Mouse (Mus musculus) embryo, embryonic 11.5 days (tissue): ENCODE data around the gene Rph3al.

ENCODE experiments used
- DNase-seq: peaks from one replicate; pipeline ENCODE4 v3.0.0-alpha.2; 2012; ENCODE audit warnings: low read depth, low spot score

The Rph3al gene

DNA sequence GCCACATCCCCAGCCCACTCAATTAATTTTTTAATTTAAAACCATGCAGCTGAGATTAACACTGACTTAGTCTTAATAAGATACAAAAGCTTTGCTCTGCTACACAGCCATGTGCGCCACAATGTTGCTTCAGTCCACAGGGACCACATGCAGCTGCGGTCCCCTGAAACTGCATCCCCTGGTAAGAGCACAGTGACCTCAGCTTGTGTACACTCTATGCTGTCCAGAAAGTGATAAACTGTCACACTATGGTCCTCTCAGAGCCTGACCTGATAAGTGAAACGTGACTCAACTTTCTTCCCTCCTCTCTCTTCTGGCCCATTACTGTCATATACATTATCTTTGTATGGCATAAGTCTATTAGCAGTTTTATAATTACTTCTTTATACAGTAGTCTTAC lies 12.2 kb upstream of the Rph3al start:
- no peak for DNase-seq

DNA sequence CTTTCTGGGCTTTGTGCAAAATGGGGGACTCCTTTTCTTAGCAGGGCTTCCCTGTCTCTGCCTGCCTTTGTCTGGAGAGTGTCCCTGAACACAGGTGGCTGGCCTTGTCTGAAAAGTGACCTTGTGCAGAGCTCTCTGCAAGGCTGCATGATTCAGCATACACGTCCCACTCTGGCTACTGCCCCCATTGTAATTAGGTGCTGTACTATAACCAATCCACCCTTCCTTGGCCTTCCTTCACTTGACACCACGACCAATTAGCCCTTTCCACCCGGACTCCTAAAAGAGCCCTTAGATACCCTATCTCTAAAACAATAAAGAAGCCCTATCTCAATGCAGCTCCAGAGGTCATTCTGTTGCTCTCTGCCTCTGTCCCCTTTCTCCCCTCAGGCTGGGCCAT lies 10.6 kb upstream of the Rph3al start:
- no peak for DNase-seq

DNA sequence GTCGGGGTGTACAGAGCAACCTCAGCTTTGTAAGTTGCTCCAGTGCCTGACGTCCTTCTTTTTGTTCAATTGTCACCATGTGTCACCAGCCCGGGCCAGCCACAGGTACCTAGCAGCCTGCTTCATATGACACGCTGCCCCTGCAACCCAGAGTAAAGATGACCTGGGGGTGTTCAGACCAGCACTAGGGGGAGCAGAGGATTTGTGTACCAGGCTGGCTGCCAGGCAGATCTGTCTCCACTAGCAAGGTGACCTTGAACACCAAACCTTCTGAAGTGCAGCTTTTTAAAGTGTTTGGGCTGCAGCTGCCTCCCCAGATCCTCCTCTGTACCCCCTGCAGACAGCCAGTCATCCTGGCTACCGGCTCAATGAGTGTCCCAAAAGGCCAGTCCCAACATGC lies 9.0 kb upstream of the Rph3al start:
- DNase-seq, result no peak

DNA sequence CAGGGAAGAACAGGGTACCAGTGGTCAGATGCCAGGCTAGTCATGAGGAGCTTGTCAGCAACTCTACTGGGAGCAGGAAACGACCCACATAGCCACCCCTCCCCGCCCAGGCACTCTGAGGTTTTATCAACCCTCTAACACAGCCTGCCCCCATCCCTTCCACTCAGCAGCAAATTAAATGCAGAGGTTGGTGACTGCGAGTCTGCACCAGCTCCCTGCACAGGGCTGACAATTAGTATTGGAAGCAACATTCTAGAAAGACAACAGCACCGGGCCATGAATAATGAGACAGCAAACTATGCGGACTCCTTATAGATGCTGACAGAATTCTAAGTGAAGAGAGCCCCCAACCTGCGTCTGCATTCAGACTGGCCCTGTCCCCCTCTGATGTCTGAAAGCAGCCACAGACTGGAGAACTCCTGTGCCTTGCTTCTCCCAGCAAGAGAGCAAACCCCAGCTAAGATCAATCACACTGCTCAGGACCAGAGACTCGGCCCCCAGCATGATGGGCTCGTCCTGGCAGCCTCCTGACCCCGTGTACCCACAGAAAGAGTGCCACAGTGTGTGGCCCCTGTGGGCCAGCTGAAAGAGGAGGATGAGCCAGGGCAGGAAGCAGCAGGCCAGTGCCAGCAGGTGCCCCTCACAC lies 7.7 kb upstream of the Rph3al start:
- no peak for DNase-seq

DNA sequence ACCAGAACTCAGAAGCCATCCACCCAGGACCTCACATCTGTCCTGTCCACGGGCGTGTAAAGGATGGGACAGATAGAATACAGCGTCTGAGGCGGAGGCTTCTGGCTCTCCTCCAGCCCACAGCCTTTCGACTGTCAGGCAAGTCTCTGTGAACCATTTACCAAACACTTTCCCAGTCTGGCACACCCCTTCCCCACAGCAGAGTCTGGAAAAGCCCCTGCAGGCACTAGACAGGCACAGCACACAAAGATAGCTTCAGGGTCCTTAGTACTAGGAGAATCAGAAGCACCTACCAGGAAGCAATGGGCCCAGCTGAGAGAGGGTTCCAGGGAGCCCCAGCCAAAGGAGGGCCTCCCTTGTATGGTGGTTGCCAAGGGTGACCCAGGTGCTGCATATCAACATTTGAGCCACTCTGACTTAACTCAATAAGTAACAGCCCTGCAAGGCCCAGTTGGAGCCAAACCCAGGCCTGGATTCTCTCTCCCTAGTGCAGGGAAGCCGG lies 808 bp downstream of the Rph3al start:
- DNase-seq, result peak; percentile 30

DNA sequence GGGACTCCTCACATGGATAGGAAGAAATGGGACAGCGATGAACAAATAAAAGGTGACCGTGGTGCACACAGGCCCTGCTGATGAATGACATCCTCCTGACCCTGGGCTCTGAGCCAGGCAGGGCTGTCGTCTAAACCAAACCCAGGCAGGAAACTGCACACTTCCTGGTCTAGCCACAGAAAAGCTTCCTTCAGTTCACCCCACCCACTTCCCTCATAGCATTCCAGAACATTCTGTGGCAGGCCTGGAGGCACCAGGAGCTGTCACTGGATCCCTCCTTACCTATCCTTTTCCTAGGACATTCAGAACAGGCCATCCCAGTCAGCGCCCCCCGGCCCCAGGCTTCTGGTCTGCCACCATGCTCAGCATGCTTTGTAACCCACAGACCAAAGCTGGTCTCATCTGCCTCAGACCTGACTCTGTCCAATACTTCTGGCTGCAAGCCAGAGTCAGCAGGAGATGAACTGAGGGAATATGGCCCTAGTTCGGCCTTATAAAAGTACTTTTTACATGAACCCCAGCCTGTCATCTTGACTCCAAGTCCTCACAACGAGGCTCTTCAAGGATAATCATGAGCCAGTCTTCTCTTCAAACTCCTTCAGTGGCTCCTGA lies 2.3 kb downstream of the Rph3al start:
- DNase-seq, result no peak

DNA sequence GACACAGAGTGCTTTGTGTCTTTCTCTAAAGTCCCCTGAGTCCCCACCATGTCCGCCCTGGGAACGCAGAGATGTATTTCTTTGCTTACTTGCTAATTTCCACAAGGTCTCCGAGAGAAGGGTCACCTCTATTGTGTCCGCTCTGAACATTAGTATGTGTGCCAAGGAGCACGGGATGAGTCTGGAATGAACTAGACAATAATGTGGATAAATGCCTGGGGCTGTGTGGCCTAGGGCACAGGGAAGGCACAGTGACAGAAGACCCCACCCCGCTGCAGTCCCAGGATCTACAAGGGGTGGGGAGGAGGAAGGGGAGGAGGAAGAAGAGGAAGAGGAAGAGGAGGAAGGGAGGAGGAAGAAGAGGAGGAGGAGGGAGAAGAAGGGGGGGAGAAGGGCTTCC lies 3.8 kb downstream of the Rph3al start:
- no peak for DNase-seq

DNA sequence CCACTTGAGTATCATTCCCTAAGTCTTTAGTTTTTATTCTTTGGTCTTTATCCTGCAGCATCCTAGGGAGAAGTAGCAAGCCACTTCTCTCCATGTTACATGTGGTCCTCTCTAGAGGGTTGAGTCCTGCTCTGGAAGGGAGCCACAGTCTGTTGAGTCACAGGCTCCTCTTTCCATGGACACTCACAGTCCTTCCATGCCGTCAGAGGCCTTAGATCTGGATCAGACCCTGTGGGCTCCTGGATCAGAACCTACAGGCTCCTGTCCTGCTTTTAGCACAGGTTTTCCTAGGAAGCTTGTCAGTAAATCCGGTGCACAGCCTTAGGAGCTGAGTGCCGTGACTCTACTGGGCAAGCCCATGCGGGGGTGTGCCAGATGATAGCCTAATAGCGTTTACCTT lies 4.9 kb downstream of the Rph3al start:
- DNase-seq, result no peak

DNA sequence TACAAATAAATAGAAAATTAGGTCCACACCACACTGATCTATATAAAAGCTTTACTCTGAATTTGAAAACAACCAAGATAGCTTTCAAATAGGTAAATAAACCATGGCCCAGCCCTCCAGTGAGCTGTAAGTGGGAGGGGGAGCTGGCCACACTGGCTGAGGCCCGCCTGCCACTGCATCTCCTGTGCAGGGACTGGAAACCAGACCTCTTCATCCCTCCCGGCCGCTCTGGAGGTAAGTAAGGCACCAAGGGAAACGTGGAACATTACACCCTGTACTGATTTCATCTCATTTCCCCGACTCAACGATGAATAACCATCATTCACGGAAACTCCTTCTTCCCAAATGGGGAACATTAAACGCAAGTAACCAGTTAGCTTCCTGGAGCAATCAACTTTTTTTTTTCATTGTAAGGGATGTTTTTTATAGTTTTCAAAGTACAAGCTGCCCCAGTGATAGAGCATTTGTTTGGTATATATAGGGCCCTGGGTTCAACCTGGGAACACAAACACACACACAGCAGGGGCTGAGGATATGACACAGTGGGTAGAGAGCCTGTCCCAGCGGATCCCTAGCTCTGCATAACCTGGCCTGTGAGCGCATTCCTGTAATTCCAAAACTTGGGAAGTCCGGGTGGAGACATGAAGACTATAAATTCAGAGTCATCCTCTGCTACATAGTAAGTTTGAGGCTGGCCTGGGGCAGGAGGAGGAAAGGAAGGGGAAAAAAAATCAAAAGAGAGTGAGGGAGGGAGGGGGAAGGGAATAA lies 7.1 kb downstream of the Rph3al start:
- no peak for DNase-seq

DNA sequence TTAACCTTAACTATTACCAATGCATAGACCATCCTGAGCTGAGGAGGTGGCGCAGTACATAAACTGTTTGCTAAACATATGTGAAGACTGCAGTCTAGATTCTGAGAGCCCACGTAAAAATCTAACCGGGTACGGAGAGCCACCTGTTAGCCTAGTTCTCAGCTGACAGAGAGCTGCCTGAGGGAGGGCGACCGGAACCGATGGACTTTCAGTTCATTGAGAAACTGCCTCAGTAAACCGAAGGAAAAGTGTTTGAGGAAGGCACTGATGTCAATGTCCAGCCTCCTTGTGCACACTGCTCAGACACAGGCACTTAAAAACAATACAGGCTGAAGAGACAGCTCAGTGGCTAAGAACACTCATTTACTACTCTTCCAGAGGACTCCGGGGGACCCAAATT lies 8.0 kb downstream of the Rph3al start:
- DNase-seq, result no peak

DNA sequence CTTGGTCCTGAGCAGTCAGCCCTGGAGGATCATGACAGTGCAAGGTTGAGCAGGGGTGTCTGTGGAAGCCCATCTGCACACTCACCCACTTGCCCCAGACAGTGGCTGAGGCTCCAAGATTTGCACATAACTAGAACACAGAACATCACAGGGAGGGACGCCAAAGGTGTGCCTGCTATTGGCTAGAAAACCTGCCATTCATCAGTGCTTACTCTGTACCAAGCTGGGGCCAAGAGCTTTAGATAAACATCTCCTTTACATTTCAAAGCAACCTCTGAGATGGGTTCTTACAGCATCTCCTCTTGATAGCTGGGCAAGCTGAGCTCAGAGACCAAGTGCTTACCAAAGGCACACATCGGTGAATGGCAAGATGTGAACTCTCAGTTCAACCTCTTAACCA lies 10.3 kb downstream of the Rph3al start:
- no peak for DNase-seq

DNA sequence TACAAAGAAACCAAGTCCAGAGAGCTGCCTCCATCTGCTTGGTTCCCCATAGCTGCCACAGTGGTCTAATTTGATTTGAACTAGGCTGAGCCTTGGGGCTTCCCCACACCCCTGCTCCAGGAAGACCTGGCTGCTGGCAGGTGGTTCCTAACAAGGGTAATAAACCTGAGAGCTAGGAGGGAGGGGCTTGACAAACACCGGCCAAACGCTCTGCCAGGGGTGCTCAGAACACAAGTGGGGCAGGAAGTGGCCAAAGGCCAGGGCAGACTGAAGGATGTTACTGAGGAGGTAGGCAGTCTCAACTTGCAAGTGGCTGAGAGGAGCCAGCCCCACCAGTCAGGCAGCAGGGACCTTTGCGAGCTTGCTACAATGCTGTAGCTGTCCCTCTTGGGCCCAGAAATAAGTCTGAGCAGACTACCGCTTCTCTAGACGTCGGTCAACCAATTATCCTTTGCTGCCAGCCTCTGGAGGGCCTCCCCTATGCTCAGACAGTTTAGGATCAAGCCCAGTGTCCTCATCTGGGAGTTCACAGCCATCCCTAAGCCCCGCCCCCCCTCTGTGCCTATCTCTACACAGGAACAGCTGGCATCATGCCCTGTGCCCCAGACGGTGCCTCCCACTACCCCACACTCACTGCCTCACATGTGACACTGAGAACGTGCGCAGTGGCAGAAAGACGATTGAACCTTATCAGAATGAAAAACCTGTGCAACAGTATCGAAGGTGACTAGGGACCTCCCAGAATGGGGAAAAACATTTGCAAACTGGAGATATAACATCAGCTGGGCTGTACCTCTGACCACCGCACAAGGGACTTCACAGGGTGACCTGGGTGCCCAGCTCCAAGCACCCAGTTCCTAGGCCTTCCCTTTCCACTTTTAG lies 11.6 kb downstream of the Rph3al start:
- DNase-seq, result no peak

DNA sequence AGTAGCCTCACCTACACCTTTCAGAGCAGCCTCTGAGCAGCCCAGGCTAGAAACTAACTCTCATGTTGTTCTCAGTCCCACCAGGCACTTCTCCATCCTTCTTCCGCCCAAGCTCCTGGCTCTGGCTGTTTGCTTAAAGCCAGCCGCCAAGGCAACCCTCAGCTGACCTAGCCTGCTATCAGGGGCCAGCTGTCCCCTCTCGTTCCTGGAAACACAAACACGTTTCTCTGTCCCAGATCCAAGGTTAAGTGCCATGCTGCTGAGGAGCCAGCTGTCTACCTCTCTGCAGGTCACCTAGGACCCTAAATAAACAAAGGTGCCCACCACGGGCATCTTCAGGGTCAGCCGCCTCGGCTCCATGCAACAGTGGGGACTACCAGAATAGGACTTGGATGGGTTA lies 12.4 kb downstream of the Rph3al start:
- no peak for DNase-seq

DNA sequence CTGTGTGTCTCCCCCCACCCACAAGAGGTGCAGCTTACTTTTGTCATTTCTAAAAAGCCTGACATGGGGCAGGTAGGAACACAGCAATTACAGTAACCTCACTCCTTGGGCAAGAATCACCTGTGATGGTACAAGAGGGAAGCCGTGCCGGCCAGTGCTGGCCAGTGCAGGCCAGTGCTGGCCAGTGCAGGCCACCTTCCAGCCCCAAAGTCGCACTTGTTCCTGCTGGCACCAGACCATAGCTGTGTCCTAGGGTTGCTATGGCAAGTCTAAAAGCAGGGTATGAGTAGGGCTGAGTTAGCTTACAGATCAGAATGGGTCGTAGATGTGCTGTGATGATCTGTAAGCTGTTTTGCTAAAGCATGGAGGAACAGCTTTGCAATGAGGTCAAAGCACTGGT lies 15.5 kb downstream of the Rph3al start:
- no peak for DNase-seq

DNA sequence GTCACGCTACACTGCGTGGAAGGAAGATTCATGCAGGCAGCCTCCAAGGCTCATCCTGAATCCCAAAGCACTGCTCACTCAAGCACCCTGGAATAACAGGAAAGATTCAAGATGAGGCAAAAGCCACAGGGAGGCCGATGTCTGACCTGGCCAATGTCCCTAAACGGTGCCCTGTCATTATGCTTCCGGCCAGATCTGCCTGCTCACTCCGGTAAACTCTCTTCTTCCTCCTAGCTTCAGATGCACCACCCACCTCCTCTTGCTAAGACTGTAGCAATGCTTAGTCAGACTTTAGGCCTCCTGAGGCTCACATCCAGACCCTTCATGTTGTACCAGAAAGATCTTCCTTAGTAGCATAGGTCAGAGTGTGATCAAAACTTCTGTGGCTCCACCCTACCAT lies 19.1 kb downstream of the Rph3al start:
- DNase-seq, result no peak

DNA sequence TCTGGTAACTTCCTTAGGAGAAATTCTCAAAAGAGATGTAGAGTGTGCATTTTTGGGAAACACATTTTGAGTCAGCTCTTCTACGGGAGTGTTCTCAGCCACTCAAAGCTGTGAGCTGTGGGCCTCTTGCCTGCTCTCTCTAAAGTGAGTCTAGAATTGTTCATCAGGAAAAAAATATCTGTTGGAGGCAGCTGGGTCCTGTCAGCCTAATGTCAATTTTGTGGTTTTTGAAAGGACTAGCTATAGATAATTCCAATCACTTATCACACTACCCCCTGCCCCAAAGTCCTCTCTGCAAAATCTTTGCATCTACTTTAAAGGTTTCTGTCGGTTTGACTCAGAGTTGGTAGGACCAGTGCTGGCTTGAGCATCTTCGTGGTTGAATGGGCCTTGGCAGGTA lies 20.9 kb downstream of the Rph3al start:
- DNase-seq, result no peak

DNA sequence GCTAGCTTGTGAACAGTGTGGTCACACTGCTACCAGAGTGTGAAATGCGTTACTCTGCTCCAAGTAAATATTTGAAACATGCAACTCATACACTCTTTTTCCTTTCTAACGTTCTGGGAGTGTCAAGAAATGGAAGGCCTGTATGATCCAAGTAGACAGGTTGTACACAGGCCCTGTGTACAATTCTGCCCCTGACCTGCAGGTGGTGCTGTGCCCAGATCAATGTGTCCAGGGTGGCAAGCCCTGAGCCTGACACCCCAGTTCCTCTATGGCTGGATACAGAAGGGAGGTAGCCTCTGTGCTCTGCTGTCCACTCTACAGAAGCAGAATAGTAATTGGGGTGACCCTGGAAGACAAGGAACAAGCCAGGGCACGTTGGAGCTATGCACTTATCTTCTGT lies 24.3 kb downstream of the Rph3al start:
- DNase-seq, result no peak

DNA sequence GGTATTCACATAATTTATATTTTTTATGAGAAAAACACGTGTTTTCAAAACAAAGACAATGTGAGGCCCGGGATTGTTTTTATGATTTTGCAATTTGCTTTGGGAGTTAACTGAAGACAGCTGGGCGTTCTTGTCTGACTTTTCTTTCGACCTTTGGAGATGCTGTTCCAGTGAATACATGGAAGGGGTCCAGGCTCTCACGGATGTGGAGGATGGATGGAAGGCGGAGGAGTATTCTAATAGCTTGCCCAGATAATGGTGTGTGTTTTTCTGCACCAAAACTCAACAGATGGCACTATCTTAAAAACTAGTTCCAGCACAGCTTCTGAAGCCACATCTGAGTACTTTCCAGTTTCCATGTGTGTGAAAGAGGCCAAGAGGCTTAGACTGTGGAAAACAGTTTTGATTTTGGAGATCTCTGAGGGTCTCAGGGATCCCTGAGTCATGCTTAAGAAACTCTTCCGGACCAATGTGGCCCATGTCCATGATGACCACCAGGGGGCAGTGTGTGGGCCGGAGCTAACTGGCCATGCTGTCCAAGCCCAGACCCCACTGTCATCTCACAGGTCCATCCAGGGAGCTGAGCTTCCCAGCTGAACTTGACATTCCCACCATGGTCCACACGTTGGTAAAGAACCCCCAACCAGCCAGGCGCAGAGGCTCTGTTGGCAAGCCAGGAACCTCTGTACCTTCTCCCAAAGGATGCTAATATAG lies 25.1 kb downstream of the Rph3al start:
- peak; percentile 50 for DNase-seq

DNA sequence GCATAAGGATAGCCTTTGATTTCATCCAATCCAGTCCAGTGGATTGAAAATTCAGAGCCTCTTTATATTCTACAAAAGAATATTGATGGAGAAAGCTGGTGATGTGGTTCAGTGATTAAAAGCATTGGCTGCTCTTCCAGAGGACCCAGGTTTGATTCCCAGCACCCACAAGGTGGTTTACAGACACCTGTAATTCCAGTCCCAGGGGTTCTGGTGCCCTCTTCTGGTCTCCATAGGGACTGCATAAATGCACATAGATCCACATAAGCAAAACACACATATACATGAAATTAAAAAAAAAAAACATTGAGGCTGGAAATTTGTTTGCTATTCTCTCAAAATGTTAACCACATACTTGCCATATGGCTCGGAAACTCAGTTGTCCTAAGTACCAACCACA lies 26.3 kb downstream of the Rph3al start:
- DNase-seq, result no peak

DNA sequence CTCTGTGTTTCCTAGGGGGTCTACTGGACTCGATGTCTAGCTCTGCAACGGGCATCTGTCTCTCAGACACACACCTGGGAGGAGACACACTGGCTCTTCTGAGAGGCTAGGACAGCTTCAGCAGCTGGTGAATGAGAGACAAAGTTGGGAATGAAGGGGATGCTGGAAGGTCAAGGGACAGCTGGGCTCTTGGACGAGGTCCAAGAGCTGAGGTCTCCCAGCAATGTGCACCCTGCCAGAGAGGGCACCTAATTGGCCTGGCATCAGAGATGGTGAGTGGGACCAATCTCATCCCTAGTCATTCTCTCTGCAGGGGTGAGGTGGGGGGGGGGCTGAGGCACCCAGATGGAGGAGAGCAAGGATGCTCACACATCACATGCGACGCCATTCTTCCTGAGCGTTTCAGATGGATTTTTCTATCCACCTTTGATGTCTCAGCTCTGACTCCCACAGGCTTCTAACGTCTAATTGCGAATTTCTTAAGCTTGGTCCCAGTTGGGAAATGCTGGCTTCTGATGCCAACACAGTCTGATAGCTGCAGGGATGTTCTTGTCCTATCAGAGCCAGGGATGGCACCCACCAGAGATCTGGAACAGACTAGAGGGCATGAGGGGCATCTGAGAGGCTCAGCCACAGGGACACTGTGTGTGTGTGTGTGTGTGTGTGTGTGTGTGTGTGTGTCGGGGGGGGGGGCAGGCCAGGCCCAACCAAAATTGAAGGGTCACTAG lies 28.4 kb downstream of the Rph3al start:
- DNase-seq, result no peak

DNA sequence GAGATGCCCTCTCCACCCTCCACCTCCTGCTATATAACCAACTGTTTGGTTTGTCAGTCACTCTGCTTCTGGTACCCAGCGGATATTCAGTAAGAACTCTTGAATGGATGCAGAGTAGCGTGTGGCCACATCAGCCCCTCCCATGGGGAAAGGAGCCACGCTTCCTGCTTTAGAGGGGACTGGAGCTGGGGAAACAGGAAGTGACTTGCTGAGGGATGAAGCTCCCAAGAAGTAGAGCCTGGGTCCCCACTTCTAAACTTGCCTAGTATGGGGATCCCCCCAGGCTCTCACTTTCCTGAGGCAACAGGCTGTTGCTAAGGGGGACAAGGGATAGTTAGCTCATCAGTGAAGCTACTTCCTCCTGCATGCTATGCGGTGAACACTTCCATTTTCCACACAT lies 30.8 kb downstream of the Rph3al start:
- no peak for DNase-seq
